Mouse (Mus musculus): ENCODE data around the gene Ifna14. TPM values are rescaled to one million over a fixed set of nuclear protein-coding genes. Genes with fewer than 3 reads are reported as not detected.

Ifna14 gene
- polyA plus RNA-seq, 1 experiment: not detected

DNA sequence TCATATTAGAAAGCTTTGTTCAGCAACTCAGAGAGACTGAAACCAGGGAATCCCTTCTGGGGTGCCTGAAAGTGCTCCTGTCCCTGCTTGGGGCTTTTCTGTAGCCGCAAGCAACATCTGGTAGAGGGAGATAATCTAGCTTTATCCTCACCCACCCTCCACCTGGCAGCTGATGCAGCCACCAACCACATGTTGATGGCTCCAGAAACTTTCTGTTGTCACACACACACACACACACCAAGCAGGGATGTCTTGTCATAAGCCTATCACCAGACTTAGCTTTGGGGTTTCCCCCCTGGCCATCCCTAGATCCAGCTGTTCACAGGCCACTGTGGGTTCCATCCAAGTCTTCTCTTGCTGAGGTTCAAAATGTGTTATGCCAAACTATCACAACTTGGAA lies 35.9 kb downstream of the Ifna14 start:
- H3K27ac ChIP-seq (ENCODE audit: insufficient read depth, low read length): no peak overlapping the region
- H3K4me1 ChIP-seq (ENCODE audit: control insufficient read depth, insufficient read depth, low read length): peaks cover 12% of the 10 kb centered on the region; the same call in 1 of the 2 replicates
- H3K4me3 ChIP-seq (ENCODE audit: insufficient read depth, low read length): no peak overlapping the region
- TF ChIP-seq POLR2A (IDR thresholded peaks at IDR 0.05; ENCODE audit: low read depth, low read length) (no peak), CTCF (IDR thresholded peaks at IDR 0.05; ENCODE audit: borderline replicate concordance, insufficient read depth, low read length) (no peak)

- Histone ChIP-seq H3K27ac (ENCODE audit: insufficient read depth, low read length) (no peak overlapping the region), H3K4me1 (ENCODE audit: control insufficient read depth, insufficient read depth, low read length) (peaks cover 12% of the 10 kb centered on the region; the same call in 1 of the 2 replicates), H3K4me3 (ENCODE audit: insufficient read depth, low read length) (no peak overlapping the region)
- TF ChIP-seq CTCF (IDR thresholded peaks at IDR 0.05; ENCODE audit: borderline replicate concordance, insufficient read depth, low read length): no peak
- no peak for TF ChIP-seq POLR2A (IDR thresholded peaks at IDR 0.05; ENCODE audit: low read depth, low read length)
These were observed 36.7 kb downstream of the Ifna14 start for GRCm38 (mm10) chr4:88534903-88535302.

- no peak for TF ChIP-seq CTCF (IDR thresholded peaks at IDR 0.05; ENCODE audit: borderline replicate concordance, insufficient read depth, low read length)
- no peak for TF ChIP-seq POLR2A (IDR thresholded peaks at IDR 0.05; ENCODE audit: low read depth, low read length)
- peaks cover 14% of the 10 kb centered on the region; the same call in 1 of the 2 replicates for H3K4me1 ChIP-seq (ENCODE audit: control insufficient read depth, insufficient read depth, low read length)
- H3K4me3 ChIP-seq (ENCODE audit: insufficient read depth, low read length): no peak overlapping the region
- no peak overlapping the region for H3K27ac ChIP-seq (ENCODE audit: insufficient read depth, low read length)
These were observed 38.1 kb downstream of the Ifna14 start for GRCm38 (mm10) chr4:88533499-88533898.

DNA sequence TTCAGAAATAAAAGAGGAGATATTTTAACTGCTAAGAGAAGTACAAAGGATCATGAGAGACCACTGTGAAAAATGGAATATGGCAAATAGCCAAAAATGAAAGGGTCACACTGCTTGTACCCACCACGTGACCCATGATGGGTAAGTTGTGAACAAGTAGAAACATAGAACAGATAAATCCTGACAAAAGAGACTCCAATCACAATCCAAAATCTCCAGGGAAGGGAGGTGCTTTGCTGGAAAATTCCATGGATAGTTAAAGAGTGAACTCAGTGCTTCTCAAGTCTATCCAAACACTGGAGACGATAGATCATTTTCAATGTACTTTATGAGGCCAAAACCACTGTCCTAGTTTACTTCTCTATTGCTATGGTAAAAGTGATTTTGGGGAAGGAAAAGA lies 40.7 kb downstream of the Ifna14 start:
- Histone ChIP-seq H3K27ac (ENCODE audit: insufficient read depth, low read length) (peak overlapping the region; percentile 100), H3K4me1 (ENCODE audit: control insufficient read depth, insufficient read depth, low read length) (0 out of 2 replicates have a peak, but pooled peaks cover 5% of the 10 kb centered on the region), H3K4me3 (ENCODE audit: insufficient read depth, low read length) (no peak overlapping the region)
- TF ChIP-seq POLR2A (IDR thresholded peaks at IDR 0.05; ENCODE audit: low read depth, low read length) (no peak), CTCF (IDR thresholded peaks at IDR 0.05; ENCODE audit: borderline replicate concordance, insufficient read depth, low read length) (no peak)

- Histone ChIP-seq H3K27ac (ENCODE audit: insufficient read depth, low read length) (peak overlapping the region; percentile 100), H3K4me1 (ENCODE audit: control insufficient read depth, insufficient read depth, low read length) (0 out of 2 replicates have a peak, but pooled peaks cover 5% of the 10 kb centered on the region), H3K4me3 (ENCODE audit: insufficient read depth, low read length) (no peak overlapping the region)
- TF ChIP-seq CTCF (IDR thresholded peaks at IDR 0.05; ENCODE audit: borderline replicate concordance, insufficient read depth, low read length): no peak
- no peak for TF ChIP-seq POLR2A (IDR thresholded peaks at IDR 0.05; ENCODE audit: low read depth, low read length)
These were observed 41.3 kb downstream of the Ifna14 start for GRCm38 (mm10) chr4:88530271-88530670.

DNA sequence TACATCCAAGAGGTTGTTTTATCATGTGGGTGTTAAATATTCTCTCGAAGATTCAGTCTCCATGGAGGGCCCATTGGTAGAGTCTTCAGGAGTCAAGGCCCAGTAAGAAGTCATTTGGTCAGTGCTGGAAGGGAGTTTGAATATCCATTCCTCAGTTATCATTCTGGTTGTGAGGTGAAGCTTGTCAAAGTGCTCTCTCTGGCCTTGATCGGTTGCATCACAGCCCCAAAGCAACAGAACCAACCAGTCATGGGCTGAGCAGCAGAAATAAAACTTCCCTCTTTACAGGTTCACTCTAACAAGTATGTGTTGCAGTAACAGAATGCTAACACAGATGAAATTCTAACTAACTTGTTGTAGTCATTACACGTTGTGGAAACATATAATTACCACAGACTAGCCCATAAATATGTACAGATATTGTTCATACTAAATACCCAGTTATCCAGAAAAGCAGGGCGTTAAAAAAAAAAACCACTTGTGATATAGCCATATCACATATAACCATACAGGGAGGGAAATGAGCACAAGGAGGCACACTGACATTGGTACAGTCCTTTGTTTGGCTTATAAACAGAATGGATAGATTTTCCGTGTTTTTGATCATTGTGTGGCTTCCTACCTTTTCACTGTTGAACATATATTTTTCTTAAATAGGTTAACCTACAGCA lies 45.1 kb downstream of the Ifna14 start:
- 0 out of 2 replicates have a peak, but pooled peaks cover 5% of the 10 kb centered on the region for H3K4me1 ChIP-seq (ENCODE audit: control insufficient read depth, insufficient read depth, low read length)
- no peak overlapping the region for H3K27ac ChIP-seq (ENCODE audit: insufficient read depth, low read length)
- TF ChIP-seq CTCF (IDR thresholded peaks at IDR 0.05; ENCODE audit: borderline replicate concordance, insufficient read depth, low read length) (no peak), POLR2A (IDR thresholded peaks at IDR 0.05; ENCODE audit: low read depth, low read length) (no peak)
- H3K4me3 ChIP-seq (ENCODE audit: insufficient read depth, low read length): no peak overlapping the region

GRCm38 (mm10) chr4:88525393-88525792 lies 46.2 kb downstream of the Ifna14 start:
- 0 out of 2 replicates have a peak, but pooled peaks cover 2% of the 10 kb centered on the region for H3K4me1 ChIP-seq (ENCODE audit: control insufficient read depth, insufficient read depth, low read length)
- no peak overlapping the region for H3K4me3 ChIP-seq (ENCODE audit: insufficient read depth, low read length)
- no peak for TF ChIP-seq POLR2A (IDR thresholded peaks at IDR 0.05; ENCODE audit: low read depth, low read length)
- no peak for TF ChIP-seq CTCF (IDR thresholded peaks at IDR 0.05; ENCODE audit: borderline replicate concordance, insufficient read depth, low read length)
- no peak overlapping the region for H3K27ac ChIP-seq (ENCODE audit: insufficient read depth, low read length)

DNA sequence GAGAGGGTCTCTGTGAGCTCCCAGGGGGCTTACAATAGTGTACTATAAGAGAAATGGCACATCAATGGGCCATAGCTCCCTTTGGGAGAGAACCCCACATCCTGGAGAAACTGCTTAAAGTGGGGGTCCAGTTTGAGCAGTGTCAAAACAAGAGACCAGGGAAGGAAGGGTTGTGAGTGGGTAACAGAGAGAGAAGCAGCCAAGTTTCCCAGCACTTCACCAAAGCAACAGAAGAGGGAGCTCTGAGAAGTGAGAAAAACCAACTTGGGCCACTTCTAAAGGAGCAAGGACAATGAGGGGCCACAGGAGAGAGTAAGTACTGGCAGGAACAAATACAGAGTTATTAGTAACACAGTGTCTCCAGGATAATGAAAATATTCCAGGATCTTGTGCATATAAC lies 48.4 kb downstream of the Ifna14 start:
- TF ChIP-seq CTCF (IDR thresholded peaks at IDR 0.05; ENCODE audit: borderline replicate concordance, insufficient read depth, low read length) (no peak), POLR2A (IDR thresholded peaks at IDR 0.05; ENCODE audit: low read depth, low read length) (no peak)
- H3K27ac ChIP-seq (ENCODE audit: insufficient read depth, low read length): no peak overlapping the region

GRCm38 (mm10) chr4:88522674-88523073 lies 48.9 kb downstream of the Ifna14 start, which contains the start of gene Ifnb1:
Gene Ifnb1 (minus strand): TSS chr4:88522774.
- Histone ChIP-seq H3K27ac (ENCODE audit: insufficient read depth, low read length) (no peak within 1 kb of the TSS), H3K4me3 (ENCODE audit: insufficient read depth, low read length) (no peak within 1 kb of the TSS), H3K4me1 (ENCODE audit: control insufficient read depth, insufficient read depth, low read length) (no peaks in the 10 kb centered on the region)
- TF ChIP-seq CTCF (IDR thresholded peaks at IDR 0.05; ENCODE audit: borderline replicate concordance, insufficient read depth, low read length): no peak
- TF ChIP-seq POLR2A (IDR thresholded peaks at IDR 0.05; ENCODE audit: low read depth, low read length): no peak

More for the DNA sequence above, 48.4 kb downstream of the Ifna14 start:
- H3K4me3 ChIP-seq (ENCODE audit: insufficient read depth, low read length): no peak overlapping the region
- H3K4me1 ChIP-seq (ENCODE audit: control insufficient read depth, insufficient read depth, low read length): no peaks in the 10 kb centered on the region

Other genes with a start within 250 kb of the Ifna14 start
- gene Hacd4, start 132.9 kb downstream of the Ifna14 start, polyA plus RNA-seq (2011; ENCODE audit: insufficient read length, low read depth, missing spikeins): 26.8 and 38.7 TPM in 2 replicates
- gene Ifnb1, start 49.0 kb downstream of the Ifna14 start, polyA plus RNA-seq (2011; ENCODE audit: insufficient read length, low read depth, missing spikeins): not detected in 2 replicates
- gene Ifna15, start 13.6 kb downstream of the Ifna14 start, polyA plus RNA-seq (2011; ENCODE audit: insufficient read length, low read depth, missing spikeins): not detected in 2 replicates
- gene Ifna9, start 20.6 kb upstream of the Ifna14 start, polyA plus RNA-seq (2011; ENCODE audit: insufficient read length, low read depth, missing spikeins): not detected in 2 replicates
- not detected in 2 replicates for gene Ifna12, start 31.6 kb upstream of the Ifna14 start, polyA plus RNA-seq (2011; ENCODE audit: insufficient read length, low read depth, missing spikeins)
- not detected in 2 replicates for gene C87499, start 62.6 kb upstream of the Ifna14 start, polyA plus RNA-seq (2011; ENCODE audit: insufficient read length, low read depth, missing spikeins)
- not detected in 2 replicates for gene Ifna13, start 72.7 kb upstream of the Ifna14 start, polyA plus RNA-seq (2011; ENCODE audit: insufficient read length, low read depth, missing spikeins)
- gene Ifna16, start 105.1 kb upstream of the Ifna14 start, polyA plus RNA-seq (2011; ENCODE audit: insufficient read length, low read depth, missing spikeins): not detected in 2 replicates
- gene Ifna2, start 112.1 kb upstream of the Ifna14 start, polyA plus RNA-seq (2011; ENCODE audit: insufficient read length, low read depth, missing spikeins): not detected in 2 replicates
- gene Ifnab, start 119.6 kb upstream of the Ifna14 start, polyA plus RNA-seq (2011; ENCODE audit: insufficient read length, low read depth, missing spikeins): not detected in 2 replicates
- gene Gm26566, start 150.0 kb upstream of the Ifna14 start, polyA plus RNA-seq (2011; ENCODE audit: insufficient read length, low read depth, missing spikeins): not detected in 2 replicates
- gene Klhl9, start 150.7 kb upstream of the Ifna14 start, polyA plus RNA-seq (2011; ENCODE audit: insufficient read length, low read depth, missing spikeins): 103 and 123 TPM in 2 replicates
- not detected in 2 replicates for gene Gm13271, start 183.1 kb upstream of the Ifna14 start, polyA plus RNA-seq (2011; ENCODE audit: insufficient read length, low read depth, missing spikeins)
- gene Gm13283, start 188.3 kb upstream of the Ifna14 start, polyA plus RNA-seq (2011; ENCODE audit: insufficient read length, low read depth, missing spikeins): not detected in 2 replicates
- gene Gm13290, start 202.0 kb upstream of the Ifna14 start, polyA plus RNA-seq (2011; ENCODE audit: insufficient read length, low read depth, missing spikeins): 0.70 TPM in 1 of 2 replicates, not detected in the other
- not detected in 2 replicates for gene Gm13289, start 205.1 kb upstream of the Ifna14 start, polyA plus RNA-seq (2011; ENCODE audit: insufficient read length, low read depth, missing spikeins)
- not detected in 2 replicates for gene Gm13272, start 208.1 kb upstream of the Ifna14 start, polyA plus RNA-seq (2011; ENCODE audit: insufficient read length, low read depth, missing spikeins)
- 0.37 and 0.44 TPM in 2 replicates for gene Ifnz, start 210.3 kb upstream of the Ifna14 start, polyA plus RNA-seq (2011; ENCODE audit: insufficient read length, low read depth, missing spikeins)
- gene Gm13276, start 213.9 kb upstream of the Ifna14 start, polyA plus RNA-seq (2011; ENCODE audit: insufficient read length, low read depth, missing spikeins): not detected in 2 replicates
- not detected in 2 replicates for gene Gm13277, start 216.8 kb upstream of the Ifna14 start, polyA plus RNA-seq (2011; ENCODE audit: insufficient read length, low read depth, missing spikeins)
- gene Gm13278, start 219.8 kb upstream of the Ifna14 start, polyA plus RNA-seq (2011; ENCODE audit: insufficient read length, low read depth, missing spikeins): not detected in 2 replicates
- gene Gm13275, start 222.7 kb upstream of the Ifna14 start, polyA plus RNA-seq (2011; ENCODE audit: insufficient read length, low read depth, missing spikeins): not detected in 2 replicates
- gene Gm13279, start 225.6 kb upstream of the Ifna14 start, polyA plus RNA-seq (2011; ENCODE audit: insufficient read length, low read depth, missing spikeins): not detected in 2 replicates
- 0.44 and 2.3 TPM in 2 replicates for gene Gm13285, start 227.9 kb upstream of the Ifna14 start, polyA plus RNA-seq (2011; ENCODE audit: insufficient read length, low read depth, missing spikeins)
- 1.1 TPM in 1 of 2 replicates, not detected in the other for gene Gm13287, start 231.5 kb upstream of the Ifna14 start, polyA plus RNA-seq (2011; ENCODE audit: insufficient read length, low read depth, missing spikeins)
- gene Gm13288, start 233.7 kb upstream of the Ifna14 start, polyA plus RNA-seq (2011; ENCODE audit: insufficient read length, low read depth, missing spikeins): 0.23 TPM in 1 of 2 replicates, not detected in the other
- gene Ifna7, start 244.4 kb upstream of the Ifna14 start, polyA plus RNA-seq (2011; ENCODE audit: insufficient read length, low read depth, missing spikeins): not detected in 2 replicates
- gene Ifna11, start 248.2 kb upstream of the Ifna14 start, polyA plus RNA-seq (2011; ENCODE audit: insufficient read length, low read depth, missing spikeins): not detected in 2 replicates